Mouse (Mus musculus) liver, embryonic 14.5 days (tissue): ENCODE data around the gene Tpr. TPM values are rescaled to one million over a fixed set of nuclear protein-coding genes. Genes with fewer than 3 reads are reported as not detected.

Experiments used
- ATAC-seq: fragments of 200-750 bp; cut with Nextera tagmentation; 2 replicates; pipeline ENCODE4 v1.8.0; 2017; ENCODE audit warnings: moderate number of reproducible peaks, mild to moderate bottlenecking, moderate library complexity; ENCODE audit not compliant: insufficient read depth
- DNase-seq, 3 experiments: peaks; one replicate each; pipeline ENCODE4 v3.0.0-alpha.2; 2012 to 2013; ENCODE audit warnings: low read depth in 3 of 3, low spot score in 3 of 3
- H3K27ac ChIP-seq: fragments of 300-500 bp; sonication (generic); 2 replicates; pipeline ENCODE4 v1.5.1; 2014; ENCODE audit warnings: moderate library complexity, mild to moderate bottlenecking, control low read depth, inconsistent platforms
- H3K27me3 ChIP-seq: fragments of 300-500 bp; sonication (generic); 2 replicates; pipeline ENCODE4 v1.6.1; 2014; ENCODE audit warnings: mild to moderate bottlenecking, low read length, moderate library complexity; ENCODE audit not compliant: control insufficient read depth, insufficient read depth
- H3K36me3 ChIP-seq: fragments of 300-500 bp; sonication (generic); replicated peaks from 2 replicates; pipeline ENCODE4 v1.6.1; 2014; ENCODE audit warnings: low read depth; ENCODE audit not compliant: control insufficient read depth, insufficient read depth
- H3K4me1 ChIP-seq, 2 experiments: fragments of 200-500 bp in 1 of 2; fragments of 300-500 bp in 1 of 2; sonication (generic) in 1 of 2; replicated peaks; 2 replicates each; pipeline ENCODE4 v1.6.1; 2012 to 2014; ENCODE audit warnings: antibody characterized with exemption in 1 of 2, inconsistent platforms in 1 of 2, low read length in 1 of 2; ENCODE audit not compliant: control insufficient read depth in 2 of 2, insufficient read depth in 2 of 2
- H3K4me2 ChIP-seq: fragments of 300-500 bp; sonication (generic); 2 replicates; pipeline ENCODE4 v1.6.1; 2014; ENCODE audit warnings: low read depth, mild to moderate bottlenecking, control low read depth, moderate library complexity
- H3K4me3 ChIP-seq, 2 experiments: fragments of 200-500 bp in 1 of 2; fragments of 300-500 bp in 1 of 2; sonication (generic) in 1 of 2; 2 replicates each; pipeline ENCODE4 v1.5.1; 2012 to 2014; ENCODE audit warnings: low read depth in 2 of 2, low read length in 2 of 2, mild to moderate bottlenecking in 2 of 2, control low read depth in 1 of 2, inconsistent platforms in 1 of 2, moderate library complexity in 1 of 2; ENCODE audit not compliant: insufficient read depth in 1 of 2
- H3K9ac ChIP-seq: fragments of 300-500 bp; sonication (generic); replicated peaks from 2 replicates; pipeline ENCODE4 v1.6.1; 2014; ENCODE audit warnings: mild to moderate bottlenecking, control low read depth, moderate library complexity
- H3K9me3 ChIP-seq: fragments of 300-500 bp; sonication (generic); 2 replicates; pipeline ENCODE4 v1.6.1; 2016; ENCODE audit warnings: low read length, mixed read lengths; ENCODE audit not compliant: control insufficient read depth
- CTCF ChIP-seq: IDR thresholded peaks from 2 replicates; pipeline ENCODE4 v1.5.1; 2016; ENCODE audit warnings: antibody characterized with exemption, low read depth, control low read depth
- EP300 ChIP-seq: IDR thresholded peaks from 2 replicates; pipeline ENCODE4 v1.6.1; 2016; ENCODE audit warnings: antibody characterized with exemption, low read depth
- WGBS: fragments of 180-500 bp; shearing (Covaris S2); extraction: QIAGEN DNeasy Blood & Tissue Kit; methylation state at CpG from one replicate; pipeline ENCODE4 v1.1.7; 2014; ENCODE audit not compliant: insufficient replicate concordance; 5-methylcytosine and 5-hydroxymethylcytosine counted together
- polyA plus RNA-seq, 2 experiments: library from polyadenylated mRNA; depleted of rRNA in 1 of 2; stranded (reverse) in 1 of 2; unstranded in 1 of 2; fragments of >200 nt; fragmentation: Nextera tagmentation in 1 of 2; extraction: Ambion mirVana in 1 of 2; gene quantifications; 2 replicates each; pipeline versions ENCODE4 v1.2.1 to v1.2.3; 2012 to 2014

Gene Tpr
- polyA plus RNA-seq, 2 experiments = 64.0 to 71.4 TPM

DNA sequence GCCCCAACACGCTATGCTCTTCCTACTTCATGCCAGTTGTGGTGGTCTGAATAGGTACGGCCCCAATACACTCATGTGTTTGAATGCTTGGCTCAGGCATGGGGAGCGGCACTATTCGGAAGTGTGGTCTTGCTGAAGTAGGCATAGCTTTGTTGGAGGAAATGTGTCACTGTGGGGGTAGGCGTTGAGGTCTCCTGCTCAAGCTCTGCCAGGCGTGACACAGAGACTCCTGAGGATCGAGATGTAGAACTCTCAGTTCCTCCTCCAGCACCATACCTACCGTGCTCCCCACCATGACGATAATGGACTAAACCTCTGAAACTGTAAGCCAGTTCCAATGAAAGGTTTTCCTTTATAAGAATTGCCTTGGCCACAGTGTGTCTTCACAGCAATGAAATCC, 5.1 kb upstream of the Tpr start:
- H3K36me3 ChIP-seq = peaks cover 9% of the 10 kb centered on the region; the same call in 1 of the 2 replicates
- 82% methylated on average over 9 of the region's 9 CpGs for WGBS
- no peak for DNase-seq
- no peak overlapping the region for H3K4me3 ChIP-seq
- ATAC-seq = no peak
- TF ChIP-seq CTCF (no peak), EP300 (no peak)
- H3K4me2 ChIP-seq = no peak overlapping the region
- H3K27ac ChIP-seq = no peak overlapping the region
- H3K27me3 ChIP-seq = no peaks in the 10 kb centered on the region
- H3K4me1 ChIP-seq = peaks cover 3 to 4% of the 10 kb centered on the region in 2 experiments; a peak in 3 of 4 replicates
- H3K9ac ChIP-seq = no peak overlapping the region
- no peaks in the 10 kb centered on the region for H3K9me3 ChIP-seq

DNA sequence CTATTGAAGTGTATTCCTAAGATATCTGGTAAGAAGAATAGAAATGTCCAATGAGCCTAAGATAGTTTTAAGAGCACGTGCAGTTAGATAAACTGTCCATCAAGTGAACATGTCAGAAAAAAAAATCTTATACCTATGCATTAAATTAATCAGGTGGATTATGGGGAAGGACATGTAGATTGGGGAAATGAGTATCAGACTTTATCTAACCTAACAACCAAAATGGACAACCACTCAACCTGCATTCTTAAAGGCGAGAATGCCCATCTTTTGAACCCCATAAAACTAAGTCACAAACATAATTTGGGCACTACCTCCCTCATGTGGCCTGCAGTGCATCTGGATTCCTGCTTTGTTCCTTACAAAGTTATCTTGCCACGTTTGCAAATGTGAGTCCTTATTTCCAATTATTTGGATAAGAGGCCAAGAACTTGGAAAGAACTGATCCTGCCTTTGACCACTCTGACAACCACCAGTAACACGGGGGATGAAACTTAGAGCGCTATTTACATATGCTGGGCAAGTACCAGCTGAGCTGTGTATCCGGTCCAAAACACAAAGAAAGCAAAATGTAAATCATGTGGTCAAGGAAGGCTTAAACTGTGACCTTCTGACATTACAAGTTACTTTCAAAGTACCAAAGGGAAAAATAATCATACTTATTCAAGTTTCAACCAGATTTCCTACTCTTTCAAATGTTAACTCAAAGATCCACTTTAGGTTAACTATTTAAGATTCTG, 3.1 kb upstream of the Tpr start:
- TF ChIP-seq EP300 = no peak
- no peak for TF ChIP-seq CTCF
- Histone ChIP-seq H3K27me3 (no peaks in the 10 kb centered on the region), H3K4me3 (no peak overlapping the region), H3K9me3 (no peaks in the 10 kb centered on the region), H3K36me3 (peaks cover 9% of the 10 kb centered on the region; the same call in 1 of the 2 replicates), H3K4me2 (no peak overlapping the region), H3K27ac (no peak overlapping the region), H3K4me1 (peaks cover 3 to 4% of the 10 kb centered on the region in 2 experiments; a peak in 3 of 4 replicates), H3K9ac (no peak overlapping the region)
- DNase-seq = no peak
- 75% methylated on average over 6 of the region's 6 CpGs for WGBS
- ATAC-seq = no peak

DNA sequence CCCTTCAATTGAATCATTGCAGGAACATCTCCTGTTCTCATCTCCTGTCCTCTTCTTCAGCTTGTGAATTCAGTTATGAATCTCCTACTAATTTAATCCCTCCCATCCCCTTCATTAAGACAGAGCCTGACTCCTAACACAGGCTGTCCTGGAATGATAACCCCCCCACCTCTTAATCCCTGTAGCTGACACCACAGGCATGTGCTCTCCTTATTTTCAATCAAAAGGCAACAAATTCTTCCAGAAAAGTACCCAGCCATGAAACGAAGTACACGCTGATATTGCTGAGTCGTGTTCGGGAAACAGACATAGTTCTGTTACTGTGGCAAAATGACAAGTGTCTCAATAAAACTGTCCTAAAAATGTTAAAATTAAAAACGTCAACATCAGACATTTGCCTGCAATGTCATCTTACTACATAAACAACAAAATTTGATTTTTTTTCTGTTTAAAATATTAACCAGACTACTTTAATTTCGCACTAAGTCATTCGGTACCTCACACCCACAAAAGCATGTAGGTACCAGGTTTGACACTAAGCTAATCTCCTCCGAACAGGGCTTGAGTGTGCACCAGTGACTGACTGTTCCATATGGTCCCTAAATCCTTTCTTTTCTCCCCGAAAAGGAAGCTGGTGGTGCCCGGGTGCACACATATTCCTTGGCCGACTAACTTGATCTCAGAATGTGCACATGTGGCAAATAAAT, 554 bp upstream of the Tpr start:
- Histone ChIP-seq H3K4me2 (peak overlapping the region; percentile 84), H3K4me3 (peak overlapping the region; percentile 68 to 85), H3K36me3 (peaks cover 27% of the 10 kb centered on the region), H3K27me3 (no peaks in the 10 kb centered on the region), H3K9ac (peak overlapping the region; percentile 79), H3K9me3 (no peaks in the 10 kb centered on the region), H3K4me1 (peaks cover 3 to 8% of the 10 kb centered on the region in 2 experiments; a peak in 3 of 4 replicates), H3K27ac (peak overlapping the region; percentile 52)
- ATAC-seq = peak; percentile 9; the same call in 1 of the 2 replicates
- DNase-seq = no peak
- 10% methylated on average over 11 of the region's 11 CpGs for WGBS
- TF ChIP-seq CTCF (no peak), EP300 (no peak)

DNA sequence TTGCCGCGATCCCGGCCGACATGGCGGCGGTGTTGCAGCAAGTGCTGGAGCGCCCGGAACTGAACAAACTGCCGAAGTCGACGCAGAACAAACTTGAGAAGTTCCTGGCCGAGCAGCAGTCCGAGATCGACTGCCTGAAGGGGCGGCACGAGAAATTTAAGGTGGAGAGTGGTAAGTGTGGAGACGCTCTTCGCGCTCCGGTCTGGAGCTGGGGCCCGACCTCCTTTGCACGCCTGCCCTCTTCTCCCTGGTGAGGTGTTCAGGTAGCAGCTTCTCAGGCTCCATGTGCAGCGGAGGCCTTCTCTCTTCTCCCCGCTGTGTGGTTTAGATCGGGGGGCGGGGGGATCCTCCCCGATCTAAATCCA, 832 bp downstream of the Tpr start:
- ATAC-seq (peak; percentile 24), DNase-seq (no peak)
- no peak for TF ChIP-seq CTCF
- peak overlapping the region; percentile 46 for H3K27ac ChIP-seq
- peaks cover 26% of the 10 kb centered on the region for H3K36me3 ChIP-seq
- H3K4me1 ChIP-seq = peaks cover 3 to 8% of the 10 kb centered on the region in 2 experiments; a peak in 3 of 4 replicates
- peak overlapping the region; percentile 63 for H3K4me2 ChIP-seq
- peak overlapping the region; percentile 90 for H3K9ac ChIP-seq
- H3K4me3 ChIP-seq = peak overlapping the region; percentile 68 to 84
- H3K27me3 ChIP-seq = no peaks in the 10 kb centered on the region
- no peaks in the 10 kb centered on the region for H3K9me3 ChIP-seq
- under 1% methylated on average over 27 of the region's 27 CpGs for WGBS

DNA sequence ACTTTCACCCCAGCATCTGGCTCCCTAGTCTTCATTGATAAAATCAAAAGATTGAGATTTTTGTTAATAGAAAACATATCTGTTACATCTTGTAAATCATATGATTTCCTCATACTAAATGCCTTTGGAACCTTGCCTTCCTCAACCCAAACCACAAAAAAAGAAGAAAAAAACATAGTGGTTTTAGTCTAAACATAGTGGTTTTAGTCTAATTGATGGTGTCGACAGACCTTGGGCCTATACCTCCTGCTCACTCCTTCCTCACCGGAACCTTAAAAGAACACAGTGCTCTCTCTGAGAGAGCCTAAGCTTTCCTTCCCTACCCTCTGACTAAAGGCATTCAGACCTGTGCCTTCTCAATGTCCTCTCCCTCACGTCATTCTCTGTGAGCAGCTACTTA, 3.4 kb downstream of the Tpr start:
- H3K36me3 ChIP-seq = peaks cover 32% of the 10 kb centered on the region
- H3K4me1 ChIP-seq = peaks cover 3 to 8% of the 10 kb centered on the region in 2 experiments; a peak in 3 of 4 replicates
- H3K9me3 ChIP-seq = no peaks in the 10 kb centered on the region
- WGBS = 77% methylated on average over 3 of the region's 3 CpGs
- no peak overlapping the region for H3K4me3 ChIP-seq
- TF ChIP-seq EP300 = no peak
- no peak for TF ChIP-seq CTCF
- H3K4me2 ChIP-seq = no peak overlapping the region
- H3K27me3 ChIP-seq = no peaks in the 10 kb centered on the region
- DNase-seq (no peak), ATAC-seq (no peak)
- no peak overlapping the region for H3K27ac ChIP-seq
- H3K9ac ChIP-seq = no peak overlapping the region
